Mouse (Mus musculus): Measurements from ENCODE around the gene Tspan14.

The Tspan14 gene

DNA sequence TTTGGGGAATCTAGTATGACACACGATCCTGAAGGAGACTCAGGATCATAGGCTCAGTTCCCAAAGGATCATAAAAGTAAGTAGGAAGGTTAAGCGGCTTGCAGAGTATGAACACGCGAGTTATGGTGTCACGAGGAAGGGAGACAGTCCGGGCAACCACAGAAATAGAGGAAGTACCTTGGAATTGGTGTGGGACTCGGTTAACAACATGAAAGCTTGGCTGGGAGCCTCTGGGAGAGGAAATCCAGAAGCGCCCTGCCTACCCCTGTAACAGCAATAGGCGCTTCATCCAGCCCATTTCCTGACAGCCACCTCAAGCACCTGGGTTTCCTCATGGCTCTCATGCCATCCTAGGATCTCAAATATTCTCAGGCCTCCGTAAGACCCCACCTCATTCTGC, 39.7 kb upstream of the Tspan14 start:
- no peak overlapping the region for H3K4me3 ChIP-seq (replicated peaks; ENCODE audit: low read length)
- peaks cover 10% of the 10 kb centered on the region for H3K4me1 ChIP-seq (replicated peaks; ENCODE audit: low read depth, low read length)
- H3K36me3 ChIP-seq (ENCODE audit: insufficient read depth, low read length), result no peaks in the 10 kb centered on the region
- H3K27me3 ChIP-seq (ENCODE audit: insufficient read depth, low read length), result peaks cover 61% of the 10 kb centered on the region
- no peak for TF ChIP-seq POU5F1 (IDR thresholded peaks at IDR 0.05; ENCODE audit: borderline replicate concordance, low read length)
- no peak for TF ChIP-seq CTCF (conservative IDR thresholded peaks at IDR 0.05; ENCODE audit: low read length)
- TF ChIP-seq NANOG (IDR thresholded peaks at IDR 0.05; ENCODE audit: borderline replicate concordance, low read length), result no peak
- no peaks in the 10 kb centered on the region for H3K9me3 ChIP-seq (ENCODE audit: low read length)

DNA sequence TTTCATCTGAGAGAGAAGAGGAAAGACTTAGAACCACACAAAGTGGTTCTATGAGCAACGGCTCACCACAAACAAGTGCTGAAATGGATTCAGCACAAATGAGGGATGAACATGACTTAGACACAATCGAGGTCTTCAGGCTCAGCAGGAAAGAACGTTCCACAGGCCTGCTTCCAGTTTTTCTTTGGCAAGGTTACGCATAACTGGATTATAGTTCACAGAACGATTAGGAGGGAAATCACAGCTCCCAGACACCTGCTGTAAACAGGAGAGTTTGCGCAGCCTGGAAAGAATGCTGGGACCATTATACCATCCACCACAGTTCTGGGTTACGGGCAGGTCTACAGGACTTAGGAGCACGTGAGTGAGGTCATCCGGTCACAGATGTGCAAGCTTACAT, 39.1 kb upstream of the Tspan14 start:
- Histone ChIP-seq H3K9me3 (ENCODE audit: low read length) (no peaks in the 10 kb centered on the region), H3K4me1 (replicated peaks; ENCODE audit: low read depth, low read length) (peaks cover 10% of the 10 kb centered on the region), H3K27me3 (ENCODE audit: insufficient read depth, low read length) (peaks cover 56% of the 10 kb centered on the region), H3K36me3 (ENCODE audit: insufficient read depth, low read length) (no peaks in the 10 kb centered on the region), H3K4me3 (replicated peaks; ENCODE audit: low read length) (no peak overlapping the region)
- TF ChIP-seq POU5F1 (IDR thresholded peaks at IDR 0.05; ENCODE audit: borderline replicate concordance, low read length) (no peak), NANOG (IDR thresholded peaks at IDR 0.05; ENCODE audit: borderline replicate concordance, low read length) (no peak)

DNA sequence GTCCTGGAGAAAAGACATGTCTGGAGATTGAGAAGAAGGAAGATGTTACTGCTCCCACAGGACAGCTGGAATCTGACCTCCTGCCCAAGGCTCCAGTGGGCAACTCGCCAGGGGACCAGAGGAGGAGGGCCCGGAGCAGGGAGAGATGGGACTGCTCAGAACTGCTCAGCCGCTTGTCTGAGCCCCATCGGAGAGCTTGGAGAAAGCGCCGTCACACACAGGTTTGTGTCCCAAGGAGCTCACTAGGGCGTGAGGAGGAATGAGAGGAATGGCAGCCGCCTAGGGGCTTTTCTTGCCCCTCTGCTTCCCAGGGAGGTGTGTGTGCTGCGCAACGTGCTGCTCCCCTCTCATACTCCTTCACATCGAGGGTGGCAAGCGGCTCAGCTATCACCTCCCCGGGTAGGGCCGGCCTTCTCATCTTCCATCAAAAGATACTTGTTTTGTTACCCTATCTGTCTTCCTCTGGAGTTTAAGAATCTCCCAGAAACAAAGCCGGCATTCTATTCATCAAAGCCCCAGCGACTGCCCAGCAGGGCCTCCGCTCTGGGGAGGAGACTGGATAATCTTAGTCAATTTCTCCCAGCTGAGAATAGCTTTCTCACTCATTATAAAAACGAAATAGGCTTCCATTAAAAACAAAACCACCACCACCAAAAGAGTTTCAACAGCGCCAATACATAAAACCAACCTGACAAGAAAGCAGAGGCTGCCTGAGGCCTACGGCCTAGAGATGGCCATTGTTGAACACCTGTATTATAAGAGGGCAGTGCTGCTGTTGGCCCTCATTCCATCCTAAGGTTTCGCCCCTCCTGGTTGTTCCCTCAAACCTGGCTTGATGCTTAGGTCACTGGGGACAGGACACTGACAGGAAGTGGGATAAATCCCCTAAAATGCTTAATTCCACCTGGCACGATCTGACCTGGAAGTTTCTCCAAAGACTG, 37.9 kb upstream of the Tspan14 start:
- H3K27me3 ChIP-seq (ENCODE audit: insufficient read depth, low read length), result peaks cover 48% of the 10 kb centered on the region
- H3K4me3 ChIP-seq (replicated peaks; ENCODE audit: low read length), result no peak overlapping the region
- H3K9me3 ChIP-seq (ENCODE audit: low read length), result no peaks in the 10 kb centered on the region
- H3K4me1 ChIP-seq (replicated peaks; ENCODE audit: low read depth, low read length), result peaks cover 10% of the 10 kb centered on the region
- TF ChIP-seq NANOG (IDR thresholded peaks at IDR 0.05; ENCODE audit: borderline replicate concordance, low read length), result no peak
- TF ChIP-seq CTCF (conservative IDR thresholded peaks at IDR 0.05; ENCODE audit: low read length), result no peak
- TF ChIP-seq POU5F1 (IDR thresholded peaks at IDR 0.05; ENCODE audit: borderline replicate concordance, low read length), result no peak
- H3K36me3 ChIP-seq (ENCODE audit: insufficient read depth, low read length), result no peaks in the 10 kb centered on the region

DNA sequence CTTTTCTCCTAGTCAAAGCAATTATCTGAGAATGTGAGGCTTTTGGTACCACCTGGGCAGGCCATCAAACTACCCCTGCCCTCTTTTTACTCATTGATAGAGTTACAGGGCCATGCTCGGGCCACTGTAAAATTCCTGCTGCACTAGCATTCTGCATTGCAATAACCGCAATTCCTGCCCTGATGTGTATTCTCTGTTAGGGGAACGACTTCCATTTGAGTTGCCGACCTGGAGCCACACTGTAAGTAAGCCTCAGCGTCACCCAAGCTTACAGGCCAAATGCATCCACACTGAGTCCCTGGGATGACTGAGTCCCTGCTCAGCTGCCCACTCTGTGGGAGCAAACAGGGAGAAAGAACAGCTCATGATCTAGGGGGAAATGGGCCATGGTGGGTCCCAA, 35.0 kb upstream of the Tspan14 start:
- H3K36me3 ChIP-seq (ENCODE audit: insufficient read depth, low read length), result no peaks in the 10 kb centered on the region
- no peaks in the 10 kb centered on the region for H3K9me3 ChIP-seq (ENCODE audit: low read length)
- peaks cover 32% of the 10 kb centered on the region for H3K27me3 ChIP-seq (ENCODE audit: insufficient read depth, low read length)
- peaks cover 10% of the 10 kb centered on the region for H3K4me1 ChIP-seq (replicated peaks; ENCODE audit: low read depth, low read length)
- no peak overlapping the region for H3K4me3 ChIP-seq (replicated peaks; ENCODE audit: low read length)
- no peak for TF ChIP-seq CTCF (conservative IDR thresholded peaks at IDR 0.05; ENCODE audit: low read length)
- no peak for TF ChIP-seq POU5F1 (IDR thresholded peaks at IDR 0.05; ENCODE audit: borderline replicate concordance, low read length)
- TF ChIP-seq NANOG (IDR thresholded peaks at IDR 0.05; ENCODE audit: borderline replicate concordance, low read length), result no peak

DNA sequence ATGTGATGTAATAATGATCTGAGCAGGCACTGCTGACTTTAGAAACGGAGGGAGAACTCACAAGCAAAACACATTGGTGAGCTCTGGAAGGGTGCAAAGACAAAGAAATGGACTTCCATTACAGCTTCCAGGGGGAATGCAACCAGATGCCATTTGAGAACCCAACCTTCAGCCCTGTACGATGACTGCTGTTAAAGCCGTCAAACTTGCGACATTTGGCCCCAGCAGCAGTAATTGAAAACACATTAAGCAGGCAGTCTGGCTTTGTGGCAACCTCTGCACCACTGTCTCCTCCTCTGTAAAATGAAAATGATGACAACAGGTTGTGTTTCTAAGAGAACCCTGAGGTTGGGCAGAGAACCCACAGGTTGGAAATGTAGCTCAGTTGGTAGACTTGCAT, 34.2 kb upstream of the Tspan14 start:
- Histone ChIP-seq H3K4me1 (replicated peaks; ENCODE audit: low read depth, low read length) (peaks cover 13% of the 10 kb centered on the region), H3K27me3 (ENCODE audit: insufficient read depth, low read length) (peaks cover 24% of the 10 kb centered on the region), H3K4me3 (replicated peaks; ENCODE audit: low read length) (no peak overlapping the region), H3K36me3 (ENCODE audit: insufficient read depth, low read length) (no peaks in the 10 kb centered on the region), H3K9me3 (ENCODE audit: low read length) (no peaks in the 10 kb centered on the region)
- TF ChIP-seq CTCF (conservative IDR thresholded peaks at IDR 0.05; ENCODE audit: low read length) (no peak), NANOG (IDR thresholded peaks at IDR 0.05; ENCODE audit: borderline replicate concordance, low read length) (no peak), POU5F1 (IDR thresholded peaks at IDR 0.05; ENCODE audit: borderline replicate concordance, low read length) (no peak)

DNA sequence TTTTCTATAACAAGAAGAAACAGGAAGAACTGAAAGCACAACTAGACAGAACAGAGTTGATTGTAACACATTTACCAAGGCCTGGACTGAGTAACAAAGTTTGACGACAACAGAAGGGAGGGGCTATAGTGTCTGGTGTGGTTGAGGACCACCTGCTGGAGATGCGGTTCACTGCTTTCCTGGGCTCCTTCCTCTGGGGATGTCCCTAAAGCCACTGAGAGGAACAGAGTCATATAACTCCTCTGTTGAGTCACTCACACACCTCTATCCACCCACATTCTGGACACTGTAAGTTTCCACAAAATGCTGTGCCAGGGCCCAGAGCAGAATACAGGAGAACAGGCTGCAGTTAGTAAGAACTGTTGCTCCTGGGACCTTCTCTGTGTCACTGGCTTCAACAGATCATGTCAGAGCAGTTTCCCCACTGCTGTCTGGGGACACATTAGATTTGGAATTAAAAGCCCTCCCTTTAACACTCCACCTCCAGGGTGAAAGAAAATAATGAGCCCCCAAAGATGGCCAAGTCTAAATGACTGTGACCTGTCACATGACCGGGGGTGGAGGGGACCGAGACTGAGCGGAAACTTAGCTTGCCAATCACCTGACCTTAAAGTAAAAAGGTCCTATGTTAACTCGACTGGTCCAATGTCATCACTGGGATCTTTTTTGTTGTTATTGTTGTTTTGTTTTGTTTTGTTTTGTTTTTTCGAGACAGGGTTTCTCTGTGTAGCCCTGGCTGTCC, 33.5 kb upstream of the Tspan14 start:
- H3K36me3 ChIP-seq (ENCODE audit: insufficient read depth, low read length), result no peaks in the 10 kb centered on the region
- no peak overlapping the region for H3K4me3 ChIP-seq (replicated peaks; ENCODE audit: low read length)
- H3K9me3 ChIP-seq (ENCODE audit: low read length), result no peaks in the 10 kb centered on the region
- TF ChIP-seq POU5F1 (IDR thresholded peaks at IDR 0.05; ENCODE audit: borderline replicate concordance, low read length), result no peak
- TF ChIP-seq NANOG (IDR thresholded peaks at IDR 0.05; ENCODE audit: borderline replicate concordance, low read length), result no peak
- no peak for TF ChIP-seq CTCF (conservative IDR thresholded peaks at IDR 0.05; ENCODE audit: low read length)
- peaks cover 13% of the 10 kb centered on the region for H3K4me1 ChIP-seq (replicated peaks; ENCODE audit: low read depth, low read length)
- peaks cover 20% of the 10 kb centered on the region for H3K27me3 ChIP-seq (ENCODE audit: insufficient read depth, low read length)

DNA sequence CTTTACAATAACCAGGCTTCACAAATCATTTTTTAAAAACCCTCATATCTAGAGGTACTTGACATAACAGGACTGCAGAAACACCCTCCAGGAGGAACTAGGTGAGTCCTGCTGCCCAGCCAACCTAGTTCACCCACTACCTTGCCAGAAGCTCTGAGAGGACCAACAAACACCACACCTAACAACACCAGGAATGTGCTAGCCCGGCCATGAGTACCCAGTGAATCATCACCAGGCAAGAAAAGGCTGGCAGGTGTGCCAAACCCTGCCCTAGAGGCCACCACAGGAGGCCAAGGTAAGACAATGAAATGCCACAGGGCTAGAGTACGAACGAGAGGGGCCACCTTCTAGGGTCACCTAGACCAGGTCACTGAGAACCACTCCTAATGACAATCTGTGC, 29.6 kb upstream of the Tspan14 start:
- Histone ChIP-seq H3K4me3 (replicated peaks; ENCODE audit: low read length) (no peak overlapping the region), H3K4me1 (replicated peaks; ENCODE audit: low read depth, low read length) (0 out of 2 replicates have a peak, but pooled peaks cover 3% of the 10 kb centered on the region), H3K9me3 (ENCODE audit: low read length) (no peaks in the 10 kb centered on the region), H3K36me3 (ENCODE audit: insufficient read depth, low read length) (no peaks in the 10 kb centered on the region), H3K27me3 (ENCODE audit: insufficient read depth, low read length) (no peaks in the 10 kb centered on the region; the same call in 1 of the 2 replicates)
- TF ChIP-seq NANOG (IDR thresholded peaks at IDR 0.05; ENCODE audit: borderline replicate concordance, low read length), result no peak
- no peak for TF ChIP-seq CTCF (conservative IDR thresholded peaks at IDR 0.05; ENCODE audit: low read length)
- TF ChIP-seq POU5F1 (IDR thresholded peaks at IDR 0.05; ENCODE audit: borderline replicate concordance, low read length), result no peak

DNA sequence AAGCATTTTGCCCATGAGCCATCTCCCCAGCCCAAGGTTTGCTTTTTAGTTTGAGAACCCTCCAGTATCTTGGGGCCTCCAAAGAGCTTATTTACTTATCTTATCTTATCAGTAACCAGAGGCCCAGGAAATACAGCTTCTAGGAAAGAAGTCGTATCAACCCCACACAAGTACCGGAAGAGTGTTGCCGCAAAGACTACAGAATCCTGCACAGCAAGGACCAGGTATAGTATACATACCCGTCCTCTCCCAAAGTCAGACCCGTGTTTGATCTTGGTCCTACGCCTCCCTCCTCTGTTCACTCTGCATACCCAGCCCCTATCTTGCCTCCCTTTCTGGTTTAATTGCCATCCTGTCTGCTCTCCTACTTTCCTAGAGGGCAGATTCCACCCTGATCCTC, 25.9 kb upstream of the Tspan14 start:
- Histone ChIP-seq H3K4me1 (replicated peaks; ENCODE audit: low read depth, low read length) (peaks cover 3% of the 10 kb centered on the region; the same call in 1 of the 2 replicates), H3K36me3 (ENCODE audit: insufficient read depth, low read length) (no peaks in the 10 kb centered on the region), H3K9me3 (ENCODE audit: low read length) (no peaks in the 10 kb centered on the region), H3K27me3 (ENCODE audit: insufficient read depth, low read length) (peaks cover 3% of the 10 kb centered on the region; the same call in 1 of the 2 replicates), H3K4me3 (replicated peaks; ENCODE audit: low read length) (no peak overlapping the region)
- TF ChIP-seq POU5F1 (IDR thresholded peaks at IDR 0.05; ENCODE audit: borderline replicate concordance, low read length), result no peak
- no peak for TF ChIP-seq NANOG (IDR thresholded peaks at IDR 0.05; ENCODE audit: borderline replicate concordance, low read length)
